Mouse (Mus musculus): ENCODE results near the gene Gins2. TPM values are rescaled to one million over a fixed set of nuclear protein-coding genes. Genes with fewer than 3 reads are reported as not detected.

The Gins2 gene
- polyA plus RNA-seq, 1 experiment from 2014 or later = 88.8 TPM

DNA sequence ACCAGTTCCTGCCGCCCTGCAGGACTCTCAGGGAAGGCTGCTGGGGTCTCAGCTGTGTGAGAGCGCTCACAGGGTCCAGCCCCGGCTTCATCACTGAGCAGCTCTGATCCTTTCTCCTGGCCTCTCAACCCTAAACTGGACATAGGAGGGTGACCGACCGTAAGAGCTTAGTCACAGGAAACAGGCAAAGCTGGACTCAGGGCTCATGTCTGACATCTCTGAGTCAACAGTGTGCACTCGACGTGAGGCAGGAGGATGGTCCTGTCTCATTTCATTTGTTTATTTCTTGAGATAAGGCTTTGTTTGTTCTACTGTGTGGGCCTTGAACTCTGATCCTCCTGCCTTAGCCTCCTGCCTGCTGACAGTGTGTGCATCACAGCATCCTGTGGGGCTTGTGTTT, 31.3 kb upstream of the Gins2 start:
- 38% methylated on average over 7 of the region's 7 CpGs for WGBS
- no peaks in the 10 kb centered on the region for H3K9me3 ChIP-seq
- H3K9ac ChIP-seq = no peak overlapping the region
- no peak overlapping the region for H3K27ac ChIP-seq
- no peaks in the 10 kb centered on the region for H3K36me3 ChIP-seq
- no peak overlapping the region for H3K4me2 ChIP-seq (replicated peaks)
- no peaks in the 10 kb centered on the region; the same call in 1 of the 2 replicates for H3K27me3 ChIP-seq (replicated peaks)
- H3K4me1 ChIP-seq (replicated peaks) = peaks cover 5% of the 10 kb centered on the region; the same call in 1 of the 2 replicates
- no peak overlapping the region for H3K4me3 ChIP-seq (replicated peaks)
- ATAC-seq = no peak

DNA sequence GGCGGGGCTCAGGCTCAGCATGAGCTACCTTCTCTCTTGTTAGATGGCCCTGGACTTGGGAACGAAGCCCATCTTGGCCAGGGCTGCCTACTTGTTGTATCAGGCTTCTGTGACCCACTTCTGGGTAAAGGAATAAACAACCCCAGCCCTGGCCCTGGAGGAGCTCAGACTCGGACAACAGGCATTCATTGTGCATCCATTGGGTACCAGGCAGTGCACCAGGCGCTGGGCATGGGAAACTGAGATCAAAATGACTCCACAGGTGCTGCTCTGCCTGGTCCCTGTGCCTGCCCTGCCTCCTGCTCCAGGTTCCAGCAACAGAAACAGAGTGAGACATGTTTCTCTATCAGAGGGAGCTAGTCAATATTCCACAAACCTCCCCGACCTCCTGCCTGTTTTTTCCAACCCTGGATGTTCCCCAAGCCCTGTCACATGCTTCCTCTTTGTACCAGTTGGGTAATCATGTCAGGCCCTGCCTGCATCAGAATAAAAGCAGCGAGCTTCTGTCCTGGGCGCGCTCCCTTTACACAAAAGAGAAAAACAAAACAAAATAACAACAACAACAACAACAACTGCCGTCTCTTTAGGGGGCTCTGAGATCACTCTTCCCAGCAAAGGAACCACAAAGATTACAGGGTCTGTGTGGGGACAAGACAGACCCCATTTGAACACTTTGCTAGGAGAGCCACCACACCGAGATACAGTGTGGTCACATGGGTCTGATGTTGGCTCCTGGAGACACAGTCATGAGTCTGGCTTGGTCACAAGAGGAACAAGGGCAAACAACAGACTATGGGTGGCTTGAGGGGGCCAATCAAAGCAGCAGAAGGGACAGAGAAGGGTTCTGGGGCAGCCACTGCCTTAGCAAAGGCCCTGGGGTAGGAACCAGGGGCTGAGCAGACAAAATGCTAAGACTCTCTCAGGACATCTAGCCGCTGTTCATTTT, 30.4 kb upstream of the Gins2 start:
- Histone ChIP-seq H3K27ac (no peak overlapping the region), H3K4me1 (replicated peaks) (peaks cover 5% of the 10 kb centered on the region; the same call in 1 of the 2 replicates), H3K4me2 (replicated peaks) (no peak overlapping the region), H3K36me3 (no peaks in the 10 kb centered on the region), H3K9me3 (no peaks in the 10 kb centered on the region), H3K9ac (no peak overlapping the region), H3K27me3 (replicated peaks) (no peaks in the 10 kb centered on the region; the same call in 1 of the 2 replicates), H3K4me3 (replicated peaks) (no peak overlapping the region)
- no peak for ATAC-seq
- WGBS = 76% methylated on average over 11 of the region's 11 CpGs

DNA sequence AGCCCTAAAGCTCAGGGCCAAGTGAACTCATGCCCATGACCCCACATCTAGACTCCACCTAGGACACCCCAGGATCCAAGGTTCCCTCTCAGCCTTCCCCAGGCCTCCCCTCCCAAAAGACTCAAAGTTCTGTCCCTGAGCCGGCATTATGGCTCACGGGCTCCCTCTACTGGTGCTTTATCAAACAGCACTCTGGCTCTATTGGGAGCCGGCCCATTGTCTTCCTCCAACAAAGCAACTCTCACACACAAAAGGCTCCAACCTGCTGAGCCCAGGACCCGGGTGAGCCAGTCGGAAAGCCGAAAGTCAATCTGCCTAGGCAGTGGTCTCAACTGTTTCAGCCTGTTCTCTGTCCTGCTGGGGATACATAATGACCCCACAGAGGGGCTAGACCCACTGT, 29.0 kb upstream of the Gins2 start:
- no peak overlapping the region for H3K4me2 ChIP-seq (replicated peaks)
- H3K9me3 ChIP-seq = no peaks in the 10 kb centered on the region
- no peak overlapping the region for H3K27ac ChIP-seq
- H3K27me3 ChIP-seq (replicated peaks) = no peaks in the 10 kb centered on the region; the same call in 1 of the 2 replicates
- no peak overlapping the region for H3K9ac ChIP-seq
- no peaks in the 10 kb centered on the region for H3K36me3 ChIP-seq
- 2% methylated on average over 6 of the region's 6 CpGs for WGBS
- peak; percentile 53; the same call in 1 of the 2 replicates for ATAC-seq
- no peak overlapping the region for H3K4me3 ChIP-seq (replicated peaks)
- peaks cover 5% of the 10 kb centered on the region; the same call in 1 of the 2 replicates for H3K4me1 ChIP-seq (replicated peaks)

DNA sequence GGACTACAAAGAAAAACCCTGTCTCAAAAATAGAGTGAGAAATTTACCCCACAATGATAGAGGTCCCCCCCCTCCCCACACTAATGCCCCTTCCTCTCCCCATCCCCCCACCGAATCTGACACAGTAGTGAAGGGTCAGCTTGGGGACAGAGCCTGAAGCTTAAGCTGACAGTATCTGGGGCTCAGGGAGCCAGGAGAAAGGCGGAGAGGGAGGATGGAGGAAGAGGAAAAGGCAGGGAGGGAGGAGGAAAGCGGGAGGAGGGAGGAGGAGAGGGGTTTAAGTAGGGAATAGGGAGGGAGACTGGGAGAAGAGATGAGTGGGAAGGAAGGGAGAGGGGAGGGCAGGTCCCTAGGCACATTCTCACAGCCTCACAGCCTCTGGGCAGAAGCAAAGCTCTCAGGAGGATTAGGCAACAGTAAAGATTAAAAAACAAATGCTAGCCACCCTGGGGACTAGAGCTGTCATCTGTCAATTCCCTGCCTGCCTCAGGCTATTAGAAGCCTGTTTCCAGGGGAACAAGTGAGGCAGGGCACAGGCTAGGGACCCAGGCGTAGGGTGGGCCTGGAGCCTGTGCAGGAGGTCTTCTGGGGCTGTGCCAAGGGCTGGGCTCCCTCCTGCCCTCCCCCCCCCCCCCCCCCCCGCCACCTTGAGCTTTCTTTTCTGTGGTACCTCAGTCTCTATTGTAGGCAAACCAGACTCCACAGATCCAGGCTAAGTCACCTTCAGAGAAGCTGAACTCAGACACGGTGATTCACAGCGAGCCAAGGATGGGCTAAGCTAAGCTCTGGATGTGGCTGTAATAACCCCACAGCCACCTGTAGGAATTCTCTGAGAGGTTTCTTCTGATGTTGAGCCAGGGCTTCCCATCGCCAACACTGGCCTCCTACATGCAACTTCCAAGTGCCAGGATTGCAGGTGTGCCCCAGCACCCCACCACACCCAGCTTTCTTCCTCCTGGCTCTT, 27.8 kb upstream of the Gins2 start:
- 56% methylated on average over 7 of the region's 8 CpGs for WGBS
- Histone ChIP-seq H3K36me3 (no peaks in the 10 kb centered on the region), H3K9me3 (no peaks in the 10 kb centered on the region), H3K4me3 (replicated peaks) (no peak overlapping the region), H3K27ac (no peak overlapping the region), H3K9ac (no peak overlapping the region), H3K27me3 (replicated peaks) (no peaks in the 10 kb centered on the region; the same call in 1 of the 2 replicates), H3K4me2 (replicated peaks) (no peak overlapping the region), H3K4me1 (replicated peaks) (peaks cover 5% of the 10 kb centered on the region; the same call in 1 of the 2 replicates)
- ATAC-seq = no peak

DNA sequence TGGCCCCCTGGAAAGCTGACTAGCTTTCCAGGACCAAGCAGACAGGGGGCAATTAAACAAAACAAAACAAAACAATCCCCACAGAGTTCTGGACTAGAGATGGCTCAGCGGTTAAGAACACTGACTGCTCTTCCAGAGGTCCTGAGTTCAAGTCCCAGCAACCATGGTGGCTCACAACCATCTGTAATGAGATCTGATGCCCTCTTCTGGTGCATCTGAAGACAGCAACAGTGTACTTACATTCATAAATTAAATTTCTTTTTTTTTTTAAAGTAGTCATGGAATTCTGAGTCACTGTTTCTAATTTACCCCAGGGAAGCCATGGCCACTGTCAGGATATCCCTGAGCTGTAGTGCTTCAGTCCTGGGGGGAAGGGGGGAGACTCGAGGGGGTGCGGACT, 25.4 kb upstream of the Gins2 start:
- H3K9ac ChIP-seq = no peak overlapping the region
- H3K27me3 ChIP-seq (replicated peaks) = no peaks in the 10 kb centered on the region
- no peaks in the 10 kb centered on the region for H3K9me3 ChIP-seq
- H3K27ac ChIP-seq = no peak overlapping the region
- no peak overlapping the region for H3K4me2 ChIP-seq (replicated peaks)
- ATAC-seq = no peak
- WGBS = 86% methylated on average over 3 of the region's 3 CpGs
- H3K36me3 ChIP-seq = no peaks in the 10 kb centered on the region
- H3K4me3 ChIP-seq (replicated peaks) = no peak overlapping the region
- H3K4me1 ChIP-seq (replicated peaks) = no peaks in the 10 kb centered on the region

DNA sequence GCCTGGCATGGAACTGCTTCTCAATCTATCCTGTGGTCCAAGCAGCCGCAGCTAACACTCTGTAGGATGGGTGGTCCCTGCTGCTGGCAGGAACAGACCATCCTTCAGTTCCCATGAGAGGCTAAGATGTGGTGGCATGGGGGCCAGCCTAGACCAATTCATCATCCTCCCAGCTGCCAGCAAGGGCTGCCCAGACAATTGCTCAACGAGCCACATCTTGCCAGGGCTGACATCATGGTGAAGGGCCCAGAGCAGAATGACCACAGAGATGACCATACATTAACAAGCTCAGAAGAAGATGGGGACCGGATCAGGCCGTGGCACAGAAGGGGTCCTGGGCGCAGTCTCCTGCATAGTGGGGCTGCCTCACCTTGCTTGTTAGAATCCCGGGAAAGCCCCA, 21.7 kb upstream of the Gins2 start:
- Histone ChIP-seq H3K4me1 (replicated peaks) (no peaks in the 10 kb centered on the region), H3K9me3 (no peaks in the 10 kb centered on the region), H3K36me3 (no peaks in the 10 kb centered on the region), H3K27ac (no peak overlapping the region), H3K27me3 (replicated peaks) (no peaks in the 10 kb centered on the region), H3K4me3 (replicated peaks) (no peak overlapping the region), H3K4me2 (replicated peaks) (no peak overlapping the region), H3K9ac (no peak overlapping the region)
- ATAC-seq = no peak
- 83% methylated on average over 6 of the region's 6 CpGs for WGBS

DNA sequence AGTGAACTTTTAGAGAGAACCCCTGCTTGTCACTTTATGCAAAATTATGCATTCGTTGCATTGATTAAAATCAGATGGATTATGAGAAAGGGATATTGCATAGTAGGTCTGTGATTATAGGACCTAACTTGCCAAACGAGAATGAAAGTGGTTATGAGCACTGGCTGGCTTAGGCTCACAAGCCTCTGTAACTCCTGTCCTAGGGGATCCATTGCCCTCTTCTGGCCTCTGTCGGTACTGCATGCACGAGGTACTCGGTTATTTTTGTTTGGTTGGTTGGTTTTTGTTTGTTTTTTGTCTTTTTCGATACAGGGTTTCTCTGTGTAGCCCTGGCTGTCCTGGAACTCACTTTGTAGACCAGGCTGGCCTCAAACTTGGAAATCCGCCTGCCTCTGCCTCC, 18.8 kb upstream of the Gins2 start:
- H3K4me3 ChIP-seq (replicated peaks) = no peak overlapping the region
- no peaks in the 10 kb centered on the region for H3K36me3 ChIP-seq
- WGBS = 14% methylated on average over 7 of the region's 7 CpGs
- H3K27ac ChIP-seq = no peak overlapping the region
- H3K9ac ChIP-seq = no peak overlapping the region
- ATAC-seq = peak; percentile 64; the same call in 1 of the 2 replicates
- H3K27me3 ChIP-seq (replicated peaks) = no peaks in the 10 kb centered on the region
- H3K9me3 ChIP-seq = no peaks in the 10 kb centered on the region
- no peak overlapping the region for H3K4me2 ChIP-seq (replicated peaks)
- H3K4me1 ChIP-seq (replicated peaks) = no peaks in the 10 kb centered on the region

DNA sequence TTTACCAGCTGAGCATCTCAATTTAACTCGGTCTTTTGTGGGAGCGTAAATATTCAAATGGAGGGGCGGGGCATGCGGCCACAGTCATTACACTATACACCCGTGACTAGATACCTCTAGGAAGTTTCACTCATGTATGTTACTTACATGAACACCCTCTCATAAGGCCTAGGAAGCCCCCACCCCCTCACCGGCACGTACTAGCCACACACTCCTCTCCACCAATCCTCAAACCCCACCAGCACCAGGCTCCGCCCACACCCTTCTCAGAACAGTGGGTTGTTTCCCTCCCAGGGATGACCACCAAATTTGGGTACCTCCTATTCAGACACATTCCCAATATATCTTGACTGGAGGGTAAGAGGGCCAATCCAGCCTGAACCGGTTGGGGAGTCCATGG, 18.4 kb upstream of the Gins2 start:
- no peak overlapping the region for H3K4me2 ChIP-seq (replicated peaks)
- no peaks in the 10 kb centered on the region for H3K27me3 ChIP-seq (replicated peaks)
- ATAC-seq = no peak
- WGBS = 83% methylated on average over 9 of the region's 9 CpGs
- H3K27ac ChIP-seq = no peak overlapping the region
- H3K4me1 ChIP-seq (replicated peaks) = no peaks in the 10 kb centered on the region
- H3K9me3 ChIP-seq = no peaks in the 10 kb centered on the region
- H3K36me3 ChIP-seq = no peaks in the 10 kb centered on the region
- H3K4me3 ChIP-seq (replicated peaks) = no peak overlapping the region
- H3K9ac ChIP-seq = no peak overlapping the region

DNA sequence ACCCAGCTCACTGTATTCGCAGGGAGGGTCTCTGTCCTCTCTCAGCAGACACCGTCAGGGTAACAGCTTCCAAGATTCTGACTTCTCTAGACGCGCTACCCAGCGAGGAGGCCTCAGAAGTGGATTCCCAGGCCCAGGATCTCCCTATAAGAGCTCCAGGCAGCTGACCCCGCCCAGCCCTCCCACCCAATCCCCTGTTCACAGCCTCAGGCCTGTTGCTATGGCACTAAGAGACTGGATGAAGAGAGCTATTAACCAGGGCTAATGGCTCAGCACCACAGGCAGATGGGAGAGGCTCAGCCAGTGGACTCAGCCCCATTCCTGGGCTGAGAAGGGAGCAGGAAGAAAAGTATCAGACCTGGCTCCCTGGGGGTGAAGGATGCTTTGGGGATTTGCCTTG, 13.6 kb upstream of the Gins2 start:
- no peaks in the 10 kb centered on the region for H3K36me3 ChIP-seq
- WGBS = 40% methylated on average over 6 of the region's 6 CpGs
- peak; percentile 26; the same call in 1 of the 2 replicates for ATAC-seq
- peaks cover 8% of the 10 kb centered on the region for H3K4me1 ChIP-seq (replicated peaks)
- no peak overlapping the region for H3K4me2 ChIP-seq (replicated peaks)
- no peak overlapping the region for H3K4me3 ChIP-seq (replicated peaks)
- no peaks in the 10 kb centered on the region for H3K27me3 ChIP-seq (replicated peaks)
- 0 out of 2 replicates have a peak overlapping the region, but pooled peaks have one; percentile 22 for H3K27ac ChIP-seq
- no peaks in the 10 kb centered on the region for H3K9me3 ChIP-seq
- no peak overlapping the region for H3K9ac ChIP-seq

DNA sequence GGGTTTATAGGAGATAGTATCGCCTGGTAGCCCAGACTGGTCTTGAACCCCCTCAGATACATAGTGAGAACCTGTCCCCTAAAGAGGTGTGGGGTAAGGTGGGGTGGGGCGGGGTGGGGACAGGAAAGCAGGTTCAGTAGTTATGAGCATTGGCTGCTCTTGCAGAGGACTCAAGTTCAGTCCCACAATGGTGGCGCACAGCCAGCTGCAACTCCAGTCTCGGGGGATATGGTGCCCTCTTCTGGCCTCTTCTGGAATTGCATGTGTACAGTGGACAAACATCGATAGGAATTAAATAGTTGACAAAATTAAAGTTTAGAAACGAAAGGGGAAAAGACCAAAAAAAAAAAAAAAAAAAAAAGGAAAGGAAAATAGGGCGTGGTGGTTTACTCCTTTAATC, 10.4 kb upstream of the Gins2 start:
- H3K9ac ChIP-seq = no peak overlapping the region
- H3K4me2 ChIP-seq (replicated peaks) = no peak overlapping the region
- no peaks in the 10 kb centered on the region for H3K36me3 ChIP-seq
- no peak overlapping the region for H3K4me3 ChIP-seq (replicated peaks)
- H3K9me3 ChIP-seq = no peaks in the 10 kb centered on the region
- WGBS = 52% methylated on average over 7 of the region's 7 CpGs
- no peaks in the 10 kb centered on the region for H3K27me3 ChIP-seq (replicated peaks)
- no peak overlapping the region for H3K27ac ChIP-seq
- H3K4me1 ChIP-seq (replicated peaks) = peaks cover 8% of the 10 kb centered on the region
- no peak for ATAC-seq

DNA sequence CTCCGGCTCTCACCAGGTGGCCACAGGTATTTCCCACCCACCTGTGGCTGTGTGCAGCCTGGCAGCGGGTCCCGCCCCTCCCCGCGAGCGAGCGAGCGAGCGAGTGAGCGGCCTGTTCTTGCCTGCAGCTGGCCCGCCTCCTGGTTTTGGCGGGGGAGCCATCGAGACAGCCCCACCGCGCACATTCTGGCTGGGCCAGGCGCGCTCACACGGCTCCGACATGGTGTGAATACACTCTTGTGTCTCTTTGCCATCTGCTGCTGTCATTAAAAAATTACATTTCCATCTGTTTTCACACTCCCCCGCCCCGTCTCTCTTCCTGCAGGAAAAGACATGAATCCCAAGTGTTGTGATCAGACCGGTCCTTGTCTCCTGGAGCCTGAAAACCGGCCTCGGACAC, 9.5 kb upstream of the Gins2 start:
- Histone ChIP-seq H3K9me3 (no peaks in the 10 kb centered on the region), H3K4me3 (replicated peaks) (no peak overlapping the region), H3K4me2 (replicated peaks) (peak overlapping the region; percentile 53), H3K27ac (no peak overlapping the region), H3K9ac (no peak overlapping the region), H3K4me1 (replicated peaks) (peaks cover 8% of the 10 kb centered on the region), H3K27me3 (replicated peaks) (no peaks in the 10 kb centered on the region), H3K36me3 (no peaks in the 10 kb centered on the region)
- peak; percentile 52 for ATAC-seq
- WGBS = 22% methylated on average over 24 of the region's 24 CpGs

DNA sequence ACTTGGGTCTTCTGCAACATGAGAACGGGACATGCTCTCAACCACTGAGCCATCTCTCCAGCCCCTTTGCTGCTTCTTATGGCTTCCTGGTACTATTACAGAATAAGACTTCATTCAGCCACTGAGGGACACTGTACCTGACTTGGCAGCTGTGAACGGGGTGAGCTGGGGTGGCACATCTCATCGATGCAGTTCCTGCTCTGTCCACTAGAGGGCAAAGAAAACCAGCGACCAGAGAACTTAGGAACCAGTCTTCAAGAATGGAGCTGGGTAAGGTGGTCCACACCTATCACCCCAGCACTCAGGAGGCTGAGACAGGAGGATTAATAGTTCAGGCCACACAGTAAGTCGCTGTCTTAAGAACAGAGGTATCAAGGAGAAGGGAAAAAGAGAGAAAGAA, 6.9 kb upstream of the Gins2 start:
- no peak for ATAC-seq

More for the DNA sequence above, 6.9 kb upstream of the Gins2 start:
- WGBS = 11% methylated on average over 5 of the region's 5 CpGs
- Histone ChIP-seq H3K4me3 (replicated peaks) (no peak overlapping the region), H3K4me1 (replicated peaks) (peaks cover 8% of the 10 kb centered on the region), H3K4me2 (replicated peaks) (no peak overlapping the region), H3K27ac (no peak overlapping the region), H3K27me3 (replicated peaks) (no peaks in the 10 kb centered on the region), H3K9me3 (no peaks in the 10 kb centered on the region), H3K36me3 (no peaks in the 10 kb centered on the region), H3K9ac (no peak overlapping the region)

Measured in intestine, embryonic 15.5 days (tissue).